Mouse (Mus musculus) stomach, postnatal 0 days (tissue): ENCODE measurements around the gene Prss46.

Experiments
- CTCF ChIP-seq: IDR thresholded peaks from 2 replicates; pipeline ENCODE4 v1.5.1; 2016; ENCODE audit warnings: antibody characterized with exemption, low read depth, mild to moderate bottlenecking, moderate library complexity
- EP300 ChIP-seq: optimal IDR thresholded peaks from 2 replicates; pipeline ENCODE3; 2016; ENCODE audit warnings: antibody characterized with exemption

DNA sequence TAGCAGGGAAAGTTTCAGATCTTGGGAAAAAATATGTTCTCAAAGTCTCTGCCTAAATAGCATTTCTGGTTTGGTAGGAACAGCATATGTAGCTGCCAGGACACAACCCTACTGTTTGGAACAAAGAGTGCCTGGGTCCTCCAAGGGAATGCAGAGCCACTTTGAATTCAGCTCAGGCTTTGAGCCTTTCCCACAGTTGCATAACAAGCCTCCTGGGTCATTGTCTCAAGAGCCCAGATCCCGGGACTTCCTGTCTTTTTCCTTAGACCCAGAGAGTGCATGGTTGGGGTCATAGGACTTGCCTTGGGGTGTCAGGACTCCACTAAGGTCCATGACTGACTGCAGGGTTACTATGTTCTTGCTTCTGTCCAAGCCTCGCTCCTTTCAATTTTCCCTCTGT is 8.2 kb upstream of the Prss46 start:
- TF ChIP-seq CTCF, result no peak
- no peak for TF ChIP-seq EP300
